ENCODE assay signal across 13 mouse cellular contexts in the genomic region with DNA sequence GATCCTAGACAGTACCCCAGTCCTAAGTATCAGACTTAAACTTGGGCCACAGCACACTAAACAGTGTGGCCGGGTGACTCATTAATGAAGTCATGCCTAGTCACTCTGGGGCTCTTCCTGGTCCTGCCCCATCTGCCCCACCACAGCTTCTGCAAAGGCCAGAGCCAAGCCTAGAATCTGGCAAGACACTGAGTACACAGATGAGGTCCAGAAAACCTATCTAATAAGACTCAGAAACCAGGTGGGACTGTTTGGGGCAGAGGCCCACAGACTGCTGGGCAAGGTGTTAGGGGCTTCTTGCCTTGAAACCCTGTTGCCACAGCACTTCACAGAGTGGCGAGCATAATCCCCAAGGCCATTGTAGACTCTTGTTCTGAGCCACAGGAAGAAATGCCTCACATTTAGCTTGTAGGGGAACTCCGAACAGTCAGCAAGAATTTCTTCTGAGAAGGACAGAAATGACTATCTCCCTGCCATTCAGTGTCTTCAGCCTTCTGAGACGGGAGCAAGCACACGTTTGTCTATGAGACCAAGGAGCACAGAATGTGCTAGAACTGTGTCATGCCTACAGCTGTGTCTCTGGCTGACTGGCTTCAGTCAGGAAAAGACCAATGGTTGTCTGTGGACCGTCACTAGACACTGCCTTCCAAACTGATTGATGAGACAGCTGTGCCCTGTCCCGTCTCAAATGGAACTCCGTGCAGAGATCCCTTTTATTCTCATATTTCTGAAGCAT. TPM values are rescaled to one million over a fixed set of nuclear protein-coding genes. Genes with fewer than 3 reads are reported as not detected.
DNase-seq lines count a peak whose midpoint lies in the region; ATAC-seq and TF ChIP-seq lines count a peak whose summit lies in the region.
"Had no signal": no experiment of that assay in that cellular context is flagged by ENCODE, and none has a peak within 500 bp of the region (broad histone marks: within the 10 kb centered on the region; RNA-seq: fewer than 3 reads in every experiment).

No protein-coding gene starts in this region.

- H3K4me1 ChIP-seq in lung, adult 2 months (ENCODE audit: control insufficient read depth, insufficient read depth, low read length): peaks cover 2% of the 10 kb centered on the region; the same call in 1 of the 2 replicates
- peaks cover 21% of the 10 kb centered on the region for H3K4me1 ChIP-seq in liver, embryonic 13.5 days (replicated peaks)
- H3K4me1 ChIP-seq in forebrain, embryonic 16.5 days (replicated peaks; ENCODE audit: control insufficient read depth, insufficient read depth, low read length): no peaks in the 10 kb centered on the region
- H3K4me1 ChIP-seq: hindbrain, embryonic 13.5 days; stomach, embryonic 15.5 days had no signal

- ATAC-seq in liver, embryonic 13.5 days (ENCODE audit: low read depth): peak; percentile 35; the same call in 1 of the 2 replicates
- ATAC-seq in forebrain, embryonic 16.5 days: no peak

- DNase-seq in lung, postnatal 4 days: peak; percentile 38 to 43
- no peak for DNase-seq in lung, adult 2 months
- peak; percentile 52 for DNase-seq in Muller cell, postnatal 12 days (ENCODE audit: inconsistent ontology term)
- DNase-seq in liver, embryonic 13.5 days: no peak
- DNase-seq in layer of hippocampus, postnatal 25 days (ENCODE audit: extremely low spot score in 1 of 2, low spot score in 1 of 2): no peak
- no peak for DNase-seq in spleen, adult 18-20 months
- DNase-seq: cerebellum, postnatal 36 days; kidney, postnatal 10 days had no signal

- H3K27ac ChIP-seq in liver, embryonic 13.5 days: peak overlapping the region; percentile 48; the same call in 1 of the 2 replicates
- no peak overlapping the region for H3K27ac ChIP-seq in forebrain, embryonic 16.5 days (ENCODE audit: low read length)
- H3K27ac ChIP-seq: heart, adult 2 months; hindbrain, embryonic 13.5 days; liver, embryonic 15.5 days; stomach, embryonic 15.5 days had no signal

- 74% methylated on average over 8 of the region's 8 CpGs for WGBS in lung, adult 2 months
- 62% methylated on average over 8 of the region's 8 CpGs for WGBS in liver, embryonic 13.5 days (ENCODE audit: insufficient replicate concordance)
- WGBS in forebrain, embryonic 16.5 days: 89% methylated on average over 8 of the region's 8 CpGs

- TF ChIP-seq CTCF in lung, adult 2 months (IDR thresholded peaks at IDR 0.05; ENCODE audit: insufficient read depth, low read length): no peak

- H3K4me3 ChIP-seq in lung, adult 2 months (replicated peaks; ENCODE audit: extremely low read depth, low read depth, low read length): no peak overlapping the region
- no peak overlapping the region for H3K4me3 ChIP-seq in liver, embryonic 13.5 days (replicated peaks)
- no peak overlapping the region for H3K4me3 ChIP-seq in forebrain, embryonic 16.5 days (replicated peaks; ENCODE audit: low read length)
- H3K4me3 ChIP-seq: heart, adult 2 months; hindbrain, embryonic 13.5 days; liver, embryonic 15.5 days; stomach, embryonic 15.5 days had no signal

- H3K9ac ChIP-seq in liver, embryonic 13.5 days: no peak overlapping the region; the same call in 1 of the 2 replicates
- H3K9ac ChIP-seq in forebrain, embryonic 16.5 days (replicated peaks; ENCODE audit: low read depth, low read length): no peak overlapping the region
- H3K9ac ChIP-seq: hindbrain, embryonic 13.5 days; liver, embryonic 15.5 days; stomach, embryonic 15.5 days had no signal

- H3K36me3 ChIP-seq in liver, embryonic 13.5 days: peaks cover 10% of the 10 kb centered on the region; the same call in 1 of the 2 replicates
- no peaks in the 10 kb centered on the region for H3K36me3 ChIP-seq in forebrain, embryonic 16.5 days (ENCODE audit: control insufficient read depth, insufficient read depth)
- H3K36me3 ChIP-seq: hindbrain, embryonic 13.5 days; stomach, embryonic 15.5 days had no signal

- no peaks in the 10 kb centered on the region for H3K9me3 ChIP-seq in liver, embryonic 13.5 days (replicated peaks)
- no peaks in the 10 kb centered on the region for H3K9me3 ChIP-seq in forebrain, embryonic 16.5 days (ENCODE audit: control insufficient read depth, low read length)
- H3K9me3 ChIP-seq: hindbrain, embryonic 13.5 days; liver, embryonic 15.5 days; stomach, embryonic 15.5 days had no signal

- H3K4me2 ChIP-seq in liver, embryonic 13.5 days: no peak overlapping the region
- H3K4me2 ChIP-seq in forebrain, embryonic 16.5 days (ENCODE audit: low read length): no peak overlapping the region
- H3K4me2 ChIP-seq: hindbrain, embryonic 13.5 days; liver, embryonic 15.5 days; stomach, embryonic 15.5 days had no signal

- TF ChIP-seq POLR2A in lung, adult 2 months (IDR thresholded peaks at IDR 0.05; ENCODE audit: borderline replicate concordance, extremely low read depth, low read depth, low read length): no peak

- no peaks in the 10 kb centered on the region for H3K27me3 ChIP-seq in liver, embryonic 13.5 days
- no peaks in the 10 kb centered on the region for H3K27me3 ChIP-seq in forebrain, embryonic 16.5 days (replicated peaks; ENCODE audit: control insufficient read depth, insufficient read depth, low read length)
- H3K27me3 ChIP-seq: hindbrain, embryonic 13.5 days; liver, embryonic 15.5 days; stomach, embryonic 15.5 days had no signal

RNA-seq across cellular contexts. Expression of gene Fam133b, which starts 49.0 kb away (rescaled TPM):
- 4.7 and 6.4 TPM in 2 replicates for polyA plus RNA-seq in lung, adult 2 months (2012; rRNA removed)
- 13.8 and 17.3 TPM in 2 replicates for polyA plus RNA-seq in liver, embryonic 13.5 days (2015; fragmentation: Nextera tagmentation; extraction: Ambion mirVana)
- 25.5 and 27.9 TPM in 2 replicates for polyA plus RNA-seq in forebrain, embryonic 16.5 days (2015; fragmentation: Nextera tagmentation; extraction: Ambion mirVana)
- total RNA-seq in layer of hippocampus, postnatal 25 days (2021): 10 to 100 TPM; 37.5 to 46.2 TPM

Comparison
In these comparisons a context has a peak if more than half of its experiments do, and no peak if none do; other contexts are left out.
1. DNase-seq: peak in lung, postnatal 4 days (2 of 2) and Muller cell, postnatal 12 days (single experiment); none in lung, adult 2 months (single experiment), liver, embryonic 13.5 days (single experiment), layer of hippocampus, postnatal 25 days (0 of 2) and spleen, adult 18-20 months (0 of 2).